Mouse (Mus musculus): Measurements from ENCODE around the gene Nap1l1. TPM values are rescaled to one million over a fixed set of nuclear protein-coding genes. Genes with fewer than 3 reads are reported as not detected.
"Not testable (repeated sequence)": the region's sequence is repeated elsewhere in the genome, so short reads cannot be mapped to it uniquely, and the experiment has no call there.

Gene Nap1l1
- total RNA-seq, 4 experiments from 2014 or later, result 212 to 237 (median 222) TPM

- no peak for DNase-seq (ENCODE audit: low spot score in 2 of 2)
These were observed 6.6 kb downstream of the Nap1l1 start for GRCm38 (mm10) chr10:111479599-111479998.

GRCm38 (mm10) chr10:111482654-111483053, 9.6 kb downstream of the Nap1l1 start:
- DNase-seq (ENCODE audit: low spot score in 2 of 2), result no peak

- no peak for DNase-seq (ENCODE audit: low spot score in 2 of 2)
These were observed 11.1 kb downstream of the Nap1l1 start for GRCm38 (mm10) chr10:111484079-111484478.

GRCm38 (mm10) chr10:111488793-111489192, 15.8 kb downstream of the Nap1l1 start:
- no peak for DNase-seq (ENCODE audit: low spot score in 2 of 2)

GRCm38 (mm10) chr10:111490079-111490478, 17.1 kb downstream of the Nap1l1 start:
- DNase-seq (ENCODE audit: low spot score in 2 of 2), result not testable (repeated sequence)

GRCm38 (mm10) chr10:111495888-111496287, 22.9 kb downstream of the Nap1l1 start:
- no peak for DNase-seq (ENCODE audit: low spot score in 2 of 2)

- DNase-seq (ENCODE audit: low spot score in 2 of 2), result no peak
These were observed 26.9 kb downstream of the Nap1l1 start for GRCm38 (mm10) chr10:111499892-111500291.

GRCm38 (mm10) chr10:111503071-111503470, 30.0 kb downstream of the Nap1l1 start:
- DNase-seq (ENCODE audit: low spot score in 2 of 2), result peak; percentile 54 to 68

GRCm38 (mm10) chr10:111503716-111504115, 30.7 kb downstream of the Nap1l1 start:
- DNase-seq (ENCODE audit: low spot score in 2 of 2), result no peak

- DNase-seq (ENCODE audit: low spot score in 2 of 2), result no peak
These were observed 31.6 kb downstream of the Nap1l1 start for GRCm38 (mm10) chr10:111504606-111505005.

GRCm38 (mm10) chr10:111505406-111505805, 32.4 kb downstream of the Nap1l1 start:
- no peak for DNase-seq (ENCODE audit: low spot score in 2 of 2)

- peak; percentile 88 to 89 for DNase-seq (ENCODE audit: low spot score in 2 of 2)
These were observed 33.3 kb downstream of the Nap1l1 start, which contains the start of gene Phlda1 for GRCm38 (mm10) chr10:111506101-111506925. TSS of gene Phlda1 (plus strand) at chr10:111506286.

- DNase-seq (ENCODE audit: low spot score in 2 of 2), result peak; percentile 27 to 59
These were observed 34.0 kb downstream of the Nap1l1 start for GRCm38 (mm10) chr10:111506926-111507459.

- peak; percentile 47 to 59 for DNase-seq (ENCODE audit: low spot score in 2 of 2)
These were observed 34.6 kb downstream of the Nap1l1 start for GRCm38 (mm10) chr10:111507460-111508211.

GRCm38 (mm10) chr10:111508324-111509080, 35.5 kb downstream of the Nap1l1 start:
- no peak for DNase-seq (ENCODE audit: low spot score in 2 of 2)

- DNase-seq (ENCODE audit: low spot score in 2 of 2), result no peak
These were observed 36.2 kb downstream of the Nap1l1 start for GRCm38 (mm10) chr10:111509103-111509784.

- no peak for DNase-seq (ENCODE audit: low spot score in 2 of 2)
These were observed 37.0 kb downstream of the Nap1l1 start for GRCm38 (mm10) chr10:111509981-111510380.

- DNase-seq (ENCODE audit: low spot score in 2 of 2), result no peak
These were observed 37.8 kb downstream of the Nap1l1 start for GRCm38 (mm10) chr10:111510798-111511197.

GRCm38 (mm10) chr10:111512036-111512568, 39.1 kb downstream of the Nap1l1 start:
- DNase-seq (ENCODE audit: low spot score in 2 of 2), result no peak

- DNase-seq (ENCODE audit: low spot score in 2 of 2), result no peak
These were observed 41.4 kb downstream of the Nap1l1 start for GRCm38 (mm10) chr10:111514282-111514885.

All from left cerebral cortex, adult 8-10 months (tissue).